Mouse (Mus musculus): Measurements from ENCODE around the gene Grpel1. TPM values are rescaled to one million over a fixed set of nuclear protein-coding genes. Genes with fewer than 3 reads are reported as not detected.

Grpel1 gene
- polyA plus RNA-seq, 1 experiment: 46.3 TPM

- H3K79me2 ChIP-seq (ENCODE audit: control insufficient read depth, insufficient read depth): peaks cover 33% of the 10 kb centered on the region
- peak overlapping the region; percentile 76 for H3K4me3 ChIP-seq
- peak overlapping the region; percentile 96 for H3K4me2 ChIP-seq (ENCODE audit: low read depth)
- H3ac ChIP-seq (ENCODE audit: control insufficient read depth, insufficient read length): peak overlapping the region; percentile 87
- no peaks in the 10 kb centered on the region for H3K27me3 ChIP-seq (ENCODE audit: control insufficient read depth, insufficient read depth, insufficient read length)
- no peaks in the 10 kb centered on the region for H3K36me3 ChIP-seq (ENCODE audit: control insufficient read depth, insufficient read depth)
- TF ChIP-seq MYOG (IDR thresholded peaks at IDR 0.05; ENCODE audit: control insufficient read depth in 1 of 3, insufficient read depth in 1 of 3, insufficient read length in 2 of 3, low read depth in 2 of 3) (no peak), E2F4 (IDR thresholded peaks at IDR 0.05; ENCODE audit: insufficient read depth) (no peak), SRF (IDR thresholded peaks at IDR 0.05; ENCODE audit: control insufficient read depth, insufficient read length, low read depth) (no peak), TCF3 (IDR thresholded peaks at IDR 0.05; ENCODE audit: insufficient read length, low read depth) (no peak), POLR2A (IDR thresholded peaks at IDR 0.05; ENCODE audit: insufficient read length, low read depth) (no peak), REST (IDR thresholded peaks at IDR 0.05; ENCODE audit: insufficient read depth, insufficient read length) (no peak), CEBPB (IDR thresholded peaks at IDR 0.05; ENCODE audit: insufficient read depth, poor library complexity, severe bottlenecking) (no peak), TCF12 (IDR thresholded peaks at IDR 0.05; ENCODE audit: insufficient read depth, poor library complexity, severe bottlenecking) (no peak), MYOD1 (IDR thresholded peaks at IDR 0.05; ENCODE audit: control insufficient read depth in 1 of 3, insufficient read length in 2 of 3, low read depth in 2 of 3) (no peak), MAX (IDR thresholded peaks at IDR 0.05; ENCODE audit: low read depth) (no peak), POLR2AphosphoS2 (IDR thresholded peaks at IDR 0.05; ENCODE audit: insufficient read length, low read depth) (no peak), USF1 (IDR thresholded peaks at IDR 0.05; ENCODE audit: low read depth) (no peak)
Measured at GRCm38 (mm10) chr5:36485306-36485705, 20.5 kb downstream of the Grpel1 start.

- Histone ChIP-seq H3ac (ENCODE audit: control insufficient read depth, insufficient read length) (no peak overlapping the region), H3K27me3 (ENCODE audit: control insufficient read depth, insufficient read depth, insufficient read length) (no peaks in the 10 kb centered on the region), H3K4me3 (no peak overlapping the region), H3K79me2 (ENCODE audit: control insufficient read depth, insufficient read depth) (no peaks in the 10 kb centered on the region), H3K4me2 (ENCODE audit: low read depth) (no peak overlapping the region), H3K36me3 (ENCODE audit: control insufficient read depth, insufficient read depth) (no peaks in the 10 kb centered on the region)
- TF ChIP-seq USF1 (IDR thresholded peaks at IDR 0.05; ENCODE audit: low read depth): no peak
- TF ChIP-seq MYOD1 (IDR thresholded peaks at IDR 0.05; ENCODE audit: control insufficient read depth in 1 of 3, insufficient read length in 2 of 3, low read depth in 2 of 3): no peak
- TF ChIP-seq MAX (IDR thresholded peaks at IDR 0.05; ENCODE audit: low read depth): no peak
- no peak for TF ChIP-seq TCF3 (IDR thresholded peaks at IDR 0.05; ENCODE audit: insufficient read length, low read depth)
- no peak for TF ChIP-seq CEBPB (IDR thresholded peaks at IDR 0.05; ENCODE audit: insufficient read depth, poor library complexity, severe bottlenecking)
- no peak for TF ChIP-seq TCF12 (IDR thresholded peaks at IDR 0.05; ENCODE audit: insufficient read depth, poor library complexity, severe bottlenecking)
- TF ChIP-seq REST (IDR thresholded peaks at IDR 0.05; ENCODE audit: insufficient read depth, insufficient read length): no peak
- no peak for TF ChIP-seq POLR2AphosphoS2 (IDR thresholded peaks at IDR 0.05; ENCODE audit: insufficient read length, low read depth)
- no peak for TF ChIP-seq E2F4 (IDR thresholded peaks at IDR 0.05; ENCODE audit: insufficient read depth)
- TF ChIP-seq POLR2A (IDR thresholded peaks at IDR 0.05; ENCODE audit: insufficient read length, low read depth): no peak
- TF ChIP-seq SRF (IDR thresholded peaks at IDR 0.05; ENCODE audit: control insufficient read depth, insufficient read length, low read depth): no peak
- no peak for TF ChIP-seq MYOG (IDR thresholded peaks at IDR 0.05; ENCODE audit: control insufficient read depth in 1 of 3, insufficient read depth in 1 of 3, insufficient read length in 2 of 3, low read depth in 2 of 3)
Measured at GRCm38 (mm10) chr5:36489225-36489624, 24.4 kb downstream of the Grpel1 start.

- no peak overlapping the region for H3K4me3 ChIP-seq
- H3K36me3 ChIP-seq (ENCODE audit: control insufficient read depth, insufficient read depth): no peaks in the 10 kb centered on the region
- no peak for TF ChIP-seq USF1 (IDR thresholded peaks at IDR 0.05; ENCODE audit: low read depth)
- no peak for TF ChIP-seq SRF (IDR thresholded peaks at IDR 0.05; ENCODE audit: control insufficient read depth, insufficient read length, low read depth)
Measured at GRCm38 (mm10) chr5:36493919-36494318, 29.1 kb downstream of the Grpel1 start.

GRCm38 (mm10) chr5:36494709-36495108 lies 29.9 kb downstream of the Grpel1 start:
- H3K36me3 ChIP-seq (ENCODE audit: control insufficient read depth, insufficient read depth): no peaks in the 10 kb centered on the region
- TF ChIP-seq POLR2A (IDR thresholded peaks at IDR 0.05; ENCODE audit: insufficient read length, low read depth) (no peak), REST (IDR thresholded peaks at IDR 0.05; ENCODE audit: insufficient read depth, insufficient read length) (no peak), TCF3 (IDR thresholded peaks at IDR 0.05; ENCODE audit: insufficient read length, low read depth) (no peak), POLR2AphosphoS2 (IDR thresholded peaks at IDR 0.05; ENCODE audit: insufficient read length, low read depth) (no peak), MAX (IDR thresholded peaks at IDR 0.05; ENCODE audit: low read depth) (no peak), TCF12 (IDR thresholded peaks at IDR 0.05; ENCODE audit: insufficient read depth, poor library complexity, severe bottlenecking) (no peak), USF1 (IDR thresholded peaks at IDR 0.05; ENCODE audit: low read depth) (no peak), MYOG (IDR thresholded peaks at IDR 0.05; ENCODE audit: control insufficient read depth in 1 of 3, insufficient read depth in 1 of 3, insufficient read length in 2 of 3, low read depth in 2 of 3) (no peak), SRF (IDR thresholded peaks at IDR 0.05; ENCODE audit: control insufficient read depth, insufficient read length, low read depth) (no peak), E2F4 (IDR thresholded peaks at IDR 0.05; ENCODE audit: insufficient read depth) (no peak), MYOD1 (IDR thresholded peaks at IDR 0.05; ENCODE audit: control insufficient read depth in 1 of 3, insufficient read length in 2 of 3, low read depth in 2 of 3) (no peak), CEBPB (IDR thresholded peaks at IDR 0.05; ENCODE audit: insufficient read depth, poor library complexity, severe bottlenecking) (no peak)
- H3K79me2 ChIP-seq (ENCODE audit: control insufficient read depth, insufficient read depth): no peaks in the 10 kb centered on the region
- no peak overlapping the region for H3K4me2 ChIP-seq (ENCODE audit: low read depth)
- H3K27me3 ChIP-seq (ENCODE audit: control insufficient read depth, insufficient read depth, insufficient read length): no peaks in the 10 kb centered on the region
- H3ac ChIP-seq (ENCODE audit: control insufficient read depth, insufficient read length): no peak overlapping the region
- H3K4me3 ChIP-seq: no peak overlapping the region

More at GRCm38 (mm10) chr5:36493919-36494318, 29.1 kb downstream of the Grpel1 start:
- Histone ChIP-seq H3K27me3 (ENCODE audit: control insufficient read depth, insufficient read depth, insufficient read length) (no peaks in the 10 kb centered on the region), H3K4me2 (ENCODE audit: low read depth) (no peak overlapping the region), H3ac (ENCODE audit: control insufficient read depth, insufficient read length) (no peak overlapping the region), H3K79me2 (ENCODE audit: control insufficient read depth, insufficient read depth) (no peaks in the 10 kb centered on the region)

GRCm38 (mm10) chr5:36505235-36505634 lies 40.4 kb downstream of the Grpel1 start:
- Histone ChIP-seq H3K36me3 (ENCODE audit: control insufficient read depth, insufficient read depth) (no peaks in the 10 kb centered on the region), H3K79me2 (ENCODE audit: control insufficient read depth, insufficient read depth) (no peaks in the 10 kb centered on the region), H3K4me3 (no peak overlapping the region), H3K27me3 (ENCODE audit: control insufficient read depth, insufficient read depth, insufficient read length) (no peaks in the 10 kb centered on the region), H3ac (ENCODE audit: control insufficient read depth, insufficient read length) (no peak overlapping the region), H3K4me2 (ENCODE audit: low read depth) (no peak overlapping the region)
- no peak for TF ChIP-seq REST (IDR thresholded peaks at IDR 0.05; ENCODE audit: insufficient read depth, insufficient read length)
- no peak for TF ChIP-seq POLR2A (IDR thresholded peaks at IDR 0.05; ENCODE audit: insufficient read length, low read depth)
- no peak for TF ChIP-seq POLR2AphosphoS2 (IDR thresholded peaks at IDR 0.05; ENCODE audit: insufficient read length, low read depth)
- no peak for TF ChIP-seq USF1 (IDR thresholded peaks at IDR 0.05; ENCODE audit: low read depth)
- TF ChIP-seq E2F4 (IDR thresholded peaks at IDR 0.05; ENCODE audit: insufficient read depth): no peak
- TF ChIP-seq MYOD1 (IDR thresholded peaks at IDR 0.05; ENCODE audit: control insufficient read depth in 1 of 3, insufficient read length in 2 of 3, low read depth in 2 of 3): no peak
- no peak for TF ChIP-seq CEBPB (IDR thresholded peaks at IDR 0.05; ENCODE audit: insufficient read depth, poor library complexity, severe bottlenecking)
- TF ChIP-seq MAX (IDR thresholded peaks at IDR 0.05; ENCODE audit: low read depth): no peak
- no peak for TF ChIP-seq MYOG (IDR thresholded peaks at IDR 0.05; ENCODE audit: control insufficient read depth in 1 of 3, insufficient read depth in 1 of 3, insufficient read length in 2 of 3, low read depth in 2 of 3)
- TF ChIP-seq SRF (IDR thresholded peaks at IDR 0.05; ENCODE audit: control insufficient read depth, insufficient read length, low read depth): no peak
- no peak for TF ChIP-seq TCF3 (IDR thresholded peaks at IDR 0.05; ENCODE audit: insufficient read length, low read depth)
- TF ChIP-seq TCF12 (IDR thresholded peaks at IDR 0.05; ENCODE audit: insufficient read depth, poor library complexity, severe bottlenecking): no peak

Measured in myocyte (in vitro differentiated cells).